Comparison of ENCODE assay signal across 34 mouse cellular contexts in the genomic region with DNA sequence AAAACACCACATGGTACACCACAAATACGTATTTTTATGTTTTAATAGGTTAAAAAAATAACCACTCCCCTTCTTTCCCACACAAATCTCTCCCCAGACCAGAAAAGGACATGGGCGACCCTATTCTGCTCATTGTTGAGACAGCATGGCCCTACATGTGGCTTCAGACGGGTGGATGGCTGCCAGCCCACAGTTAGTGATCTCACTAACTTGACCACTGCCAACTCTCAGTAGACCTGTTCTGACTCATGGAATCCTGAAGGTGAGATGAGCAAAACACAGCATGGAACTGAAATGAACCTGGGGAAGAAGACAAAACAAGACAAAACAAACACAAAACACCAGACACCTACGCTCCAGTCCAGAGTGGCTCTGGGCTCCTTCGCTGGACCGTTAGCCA.
DNase-seq lines count a peak whose midpoint lies in the region; ATAC-seq and TF ChIP-seq lines count a peak whose summit lies in the region.
"Had no signal": no experiment of that assay in that cellular context is flagged by ENCODE, and none has a peak within 500 bp of the region (broad histone marks: within the 10 kb centered on the region; RNA-seq: fewer than 3 reads in every experiment).

No protein-coding gene starts in this region.

- DNase-seq in 3T3-L1 (ENCODE audit: low read depth, low spot score) (peak; percentile 34), NIH3T3 (ENCODE audit: low read depth) (peak; percentile 13)
- peak; percentile 73 to 84 for DNase-seq in cerebellum, adult 2 months
- peak; percentile 71 to 75 for DNase-seq in cerebellum, postnatal 14 days
- no peak for DNase-seq in forebrain, embryonic 11.5 days (ENCODE audit: low spot score)
- no peak for DNase-seq in heart, adult 8-10 months (ENCODE audit: low spot score)
- DNase-seq: adrenal gland, postnatal 25 days; embryo, embryonic 11 days; gastrocnemius, adult 2 months; gastrocnemius, postnatal 36 days; heart, adult 2 months; heart, postnatal 10 days; kidney, adult 18-20 months; kidney, postnatal 36 days; liver, postnatal 0 days; right cerebral cortex, postnatal 4 days; thymus, adult 18-20 months had no signal

- no peak overlapping the region for H3K4me3 ChIP-seq in cerebellum, adult 2 months (replicated peaks; ENCODE audit: insufficient read depth, low read depth, low read length)
- H3K4me3 ChIP-seq in forebrain, embryonic 11.5 days (ENCODE audit: low read depth, low read length): no peak overlapping the region
- no peak overlapping the region for H3K4me3 ChIP-seq in midbrain, embryonic 15.5 days
- H3K4me3 ChIP-seq: embryonic facial prominence, embryonic 12.5 days; forebrain, embryonic 10.5 days; gastrocnemius, adult 2 months; heart, adult 2 months; heart, embryonic 13.5 days; hindbrain, embryonic 10.5 days; kidney, embryonic 15.5 days; layer of hippocampus, adult 2 months; left cerebral cortex, adult 2 months; liver, embryonic 12.5 days; myocyte; neural tube, embryonic 12.5 days had no signal

- TF ChIP-seq CTCF in cerebellum, adult 2 months (IDR thresholded peaks at IDR 0.05; ENCODE audit: borderline replicate concordance, insufficient read depth, low read depth, low read length): no peak

- no peak for TF ChIP-seq POLR2A in cerebellum, adult 2 months (IDR thresholded peaks at IDR 0.05; ENCODE audit: borderline replicate concordance, insufficient read depth, low read length)

- H3K4me1 ChIP-seq in cerebellum, adult 2 months (ENCODE audit: control insufficient read depth, insufficient read depth, low read length): peaks cover 11% of the 10 kb centered on the region
- no peaks in the 10 kb centered on the region for H3K4me1 ChIP-seq in forebrain, embryonic 11.5 days (replicated peaks; ENCODE audit: control insufficient read depth, insufficient read depth, low read length)
- H3K4me1 ChIP-seq in midbrain, embryonic 15.5 days: no peaks in the 10 kb centered on the region
- H3K4me1 ChIP-seq: forebrain, embryonic 10.5 days; kidney, embryonic 15.5 days; liver, embryonic 12.5 days; neural tube, embryonic 12.5 days had no signal

- no peaks in the 10 kb centered on the region for H3K27me3 ChIP-seq in cerebellum, adult 2 months (ENCODE audit: control insufficient read depth, insufficient read depth, low read length)
- H3K27me3 ChIP-seq in forebrain, embryonic 11.5 days (ENCODE audit: control insufficient read depth, insufficient read depth, low read length): no peaks in the 10 kb centered on the region
- H3K27me3 ChIP-seq in midbrain, embryonic 15.5 days (replicated peaks): no peaks in the 10 kb centered on the region
- H3K27me3 ChIP-seq: CH12.LX; embryonic facial prominence, embryonic 12.5 days; heart, embryonic 13.5 days; kidney, embryonic 15.5 days; liver, embryonic 12.5 days; neural tube, embryonic 12.5 days had no signal

- H3K9ac ChIP-seq in forebrain, embryonic 11.5 days (ENCODE audit: low read length): no peak overlapping the region
- H3K9ac ChIP-seq in midbrain, embryonic 15.5 days: no peak overlapping the region
- H3K9ac ChIP-seq: embryonic facial prominence, embryonic 12.5 days; heart, embryonic 13.5 days; kidney, embryonic 15.5 days; liver, embryonic 12.5 days; liver, postnatal 0 days; neural tube, embryonic 12.5 days had no signal

- no peak for ATAC-seq in forebrain, embryonic 11.5 days (replicated peaks; ENCODE audit: low FRiP score)
- ATAC-seq in midbrain, embryonic 15.5 days (replicated peaks): no peak
- ATAC-seq: forebrain, embryonic 16.5 days; hindbrain, embryonic 16.5 days; liver, embryonic 12.5 days; liver, postnatal 0 days; Patski had no signal

- no peak overlapping the region for H3K4me2 ChIP-seq in forebrain, embryonic 11.5 days (ENCODE audit: low read depth, low read length, severe bottlenecking)
- H3K4me2 ChIP-seq in midbrain, embryonic 15.5 days: no peak overlapping the region
- H3K4me2 ChIP-seq: embryonic facial prominence, embryonic 12.5 days; heart, embryonic 13.5 days; kidney, embryonic 15.5 days; liver, embryonic 12.5 days; midbrain, embryonic 11.5 days; neural tube, embryonic 12.5 days had no signal

- H3K9me3 ChIP-seq in forebrain, embryonic 11.5 days (ENCODE audit: control insufficient read depth, low read length): no peaks in the 10 kb centered on the region
- H3K9me3 ChIP-seq in midbrain, embryonic 15.5 days: no peaks in the 10 kb centered on the region
- H3K9me3 ChIP-seq: embryonic facial prominence, embryonic 12.5 days; forebrain, embryonic 10.5 days; heart, embryonic 13.5 days; hindbrain, embryonic 10.5 days; kidney, embryonic 15.5 days; liver, embryonic 12.5 days; neural tube, embryonic 12.5 days had no signal

- H3K27ac ChIP-seq in cerebellum, adult 2 months (ENCODE audit: insufficient read depth, low read length): no peak overlapping the region
- no peak overlapping the region for H3K27ac ChIP-seq in forebrain, embryonic 11.5 days (ENCODE audit: low read depth, low read length)
- H3K27ac ChIP-seq in midbrain, embryonic 15.5 days: no peak overlapping the region
- H3K27ac ChIP-seq: embryonic facial prominence, embryonic 12.5 days; forebrain, embryonic 10.5 days; gastrocnemius, adult 2 months; heart, adult 2 months; heart, embryonic 13.5 days; hindbrain, embryonic 10.5 days; kidney, embryonic 15.5 days; layer of hippocampus, adult 2 months; left cerebral cortex, adult 2 months; liver, embryonic 12.5 days; neural tube, embryonic 12.5 days; stomach, postnatal 0 days had no signal

- WGBS in cerebellum, adult 2 months: 20% methylated on average over 6 of the region's 6 CpGs
- 87% methylated on average over 6 of the region's 6 CpGs for WGBS in forebrain, embryonic 11.5 days
- WGBS in midbrain, embryonic 15.5 days: 90% methylated on average over 6 of the region's 6 CpGs

- no peaks in the 10 kb centered on the region for H3K36me3 ChIP-seq in forebrain, embryonic 11.5 days (ENCODE audit: control insufficient read depth, insufficient read depth, low read length)
- no peaks in the 10 kb centered on the region for H3K36me3 ChIP-seq in midbrain, embryonic 15.5 days (replicated peaks)
- H3K36me3 ChIP-seq: embryonic facial prominence, embryonic 12.5 days; forebrain, embryonic 10.5 days; heart, embryonic 13.5 days; hindbrain, embryonic 10.5 days; kidney, embryonic 15.5 days; liver, embryonic 12.5 days; neural tube, embryonic 12.5 days had no signal

Comparison
In these comparisons a context has a peak if more than half of its experiments do, and no peak if none do; other contexts are left out.
1. DNase-seq: peak in 3T3-L1 (single experiment), NIH3T3 (single experiment), cerebellum, adult 2 months (2 of 2) and cerebellum, postnatal 14 days (2 of 2); none in forebrain, embryonic 11.5 days (single experiment) and heart, adult 8-10 months (single experiment).